Mouse (Mus musculus): ENCODE data around the gene Teddm1b. TPM values are rescaled to one million over a fixed set of nuclear protein-coding genes. Genes with fewer than 3 reads are reported as not detected.

The Teddm1b gene
- polyA plus RNA-seq, 1 experiment from 2014 or later: 0.11 TPM

DNA sequence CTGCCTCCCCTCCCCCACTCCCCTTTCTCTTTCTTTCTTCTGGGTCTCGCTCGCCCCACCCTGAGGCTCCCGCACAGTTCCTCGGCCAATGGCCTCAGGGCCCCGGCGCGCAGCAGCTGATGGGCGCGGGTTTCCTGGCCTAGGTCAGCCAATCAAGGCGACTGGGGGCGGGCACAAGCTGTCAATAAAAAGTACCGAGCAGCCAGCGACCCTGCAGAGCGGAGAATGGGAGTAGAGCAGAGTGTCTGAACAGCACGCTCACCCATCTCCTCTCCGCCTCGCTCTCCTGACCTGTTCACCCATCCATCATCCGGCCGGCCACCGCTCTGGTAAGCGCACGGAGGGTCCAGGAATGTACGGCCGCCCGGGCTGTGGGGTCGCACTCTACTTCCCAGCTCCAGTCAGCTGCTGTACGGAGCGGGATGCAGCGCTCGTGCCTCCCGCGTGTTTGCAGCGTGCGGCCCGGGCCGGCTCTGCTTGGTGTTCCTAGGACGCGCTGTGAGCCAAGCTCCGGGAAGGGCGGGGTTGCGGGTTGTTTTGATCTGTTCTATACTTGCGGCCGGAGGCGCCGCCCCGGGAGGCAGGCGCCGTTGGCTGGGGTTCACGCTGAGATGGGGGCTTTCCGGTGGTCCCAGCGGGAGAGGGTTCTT lies 25.7 kb downstream of the Teddm1b start, which contains the start of the genes Glul and Teddm2:
Gene Glul (plus strand): TSS at position 214 of the 650 bp plus-strand sequence.
Gene Teddm2 (minus strand): TSS at position 498 of the 650 bp plus-strand sequence.
- no peaks in the 10 kb centered on the region for H3K27me3 ChIP-seq (ENCODE audit: control insufficient read depth, insufficient read depth, low read length)
- H3K9me3 ChIP-seq (replicated peaks; ENCODE audit: control insufficient read depth, low read length): no peaks in the 10 kb centered on the region
- peak; percentile 97 for ATAC-seq (replicated peaks; ENCODE audit: extremely low read depth, insufficient read depth, low FRiP score)
- H3K4me2 ChIP-seq (ENCODE audit: low read depth, low read length): peak within 1 kb of the TSS; percentile 82
- peaks cover 15% of the 10 kb centered on the region; the same call in 1 of the 2 replicates for H3K36me3 ChIP-seq (ENCODE audit: control insufficient read depth, insufficient read depth)
- peak within 1 kb of the TSS; percentile 81 for H3K9ac ChIP-seq (ENCODE audit: low read length)
- H3K4me3 ChIP-seq (ENCODE audit: low read length): peak within 1 kb of the TSS; percentile 88
- H3K4me1 ChIP-seq (ENCODE audit: control insufficient read depth, insufficient read depth, low read length): peaks cover 13% of the 10 kb centered on the region
- H3K27ac ChIP-seq (ENCODE audit: low read length): peak within 1 kb of the TSS; percentile 96
- under 1% methylated on average over 51 of the region's 51 CpGs for WGBS

DNA sequence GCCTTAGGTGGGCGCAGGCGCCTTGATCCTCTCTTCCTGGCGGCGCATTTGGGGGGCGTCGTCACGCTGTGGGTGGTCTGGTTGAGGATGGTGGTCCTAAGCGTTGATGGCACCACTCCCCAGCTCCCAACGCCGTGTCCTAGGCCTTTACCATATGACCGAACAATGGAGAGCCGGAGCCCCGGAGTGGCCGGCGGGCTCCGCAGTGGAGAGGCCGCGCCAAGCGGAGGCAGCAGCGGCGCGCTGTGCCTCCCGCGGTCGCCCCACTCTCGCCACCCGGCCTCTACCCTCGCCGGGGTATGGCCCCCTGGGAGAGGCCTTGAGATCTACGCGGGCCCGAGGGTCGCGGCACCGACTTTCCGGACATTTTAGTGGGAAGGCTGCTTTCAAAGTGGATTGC lies 26.2 kb downstream of the Teddm1b start:
- WGBS: under 1% methylated on average over 36 of the region's 36 CpGs
- H3K4me3 ChIP-seq (ENCODE audit: low read length): peak overlapping the region; percentile 88
- H3K27ac ChIP-seq (ENCODE audit: low read length): peak overlapping the region; percentile 96
- peak overlapping the region; percentile 81 for H3K9ac ChIP-seq (ENCODE audit: low read length)
- no peaks in the 10 kb centered on the region for H3K9me3 ChIP-seq (replicated peaks; ENCODE audit: control insufficient read depth, low read length)
- no peaks in the 10 kb centered on the region for H3K27me3 ChIP-seq (ENCODE audit: control insufficient read depth, insufficient read depth, low read length)
- H3K4me2 ChIP-seq (ENCODE audit: low read depth, low read length): peak overlapping the region; percentile 82
- peaks cover 20% of the 10 kb centered on the region for H3K36me3 ChIP-seq (ENCODE audit: control insufficient read depth, insufficient read depth)
- peaks cover 13% of the 10 kb centered on the region for H3K4me1 ChIP-seq (ENCODE audit: control insufficient read depth, insufficient read depth, low read length)
- ATAC-seq (replicated peaks; ENCODE audit: extremely low read depth, insufficient read depth, low FRiP score): peak; percentile 35

DNA sequence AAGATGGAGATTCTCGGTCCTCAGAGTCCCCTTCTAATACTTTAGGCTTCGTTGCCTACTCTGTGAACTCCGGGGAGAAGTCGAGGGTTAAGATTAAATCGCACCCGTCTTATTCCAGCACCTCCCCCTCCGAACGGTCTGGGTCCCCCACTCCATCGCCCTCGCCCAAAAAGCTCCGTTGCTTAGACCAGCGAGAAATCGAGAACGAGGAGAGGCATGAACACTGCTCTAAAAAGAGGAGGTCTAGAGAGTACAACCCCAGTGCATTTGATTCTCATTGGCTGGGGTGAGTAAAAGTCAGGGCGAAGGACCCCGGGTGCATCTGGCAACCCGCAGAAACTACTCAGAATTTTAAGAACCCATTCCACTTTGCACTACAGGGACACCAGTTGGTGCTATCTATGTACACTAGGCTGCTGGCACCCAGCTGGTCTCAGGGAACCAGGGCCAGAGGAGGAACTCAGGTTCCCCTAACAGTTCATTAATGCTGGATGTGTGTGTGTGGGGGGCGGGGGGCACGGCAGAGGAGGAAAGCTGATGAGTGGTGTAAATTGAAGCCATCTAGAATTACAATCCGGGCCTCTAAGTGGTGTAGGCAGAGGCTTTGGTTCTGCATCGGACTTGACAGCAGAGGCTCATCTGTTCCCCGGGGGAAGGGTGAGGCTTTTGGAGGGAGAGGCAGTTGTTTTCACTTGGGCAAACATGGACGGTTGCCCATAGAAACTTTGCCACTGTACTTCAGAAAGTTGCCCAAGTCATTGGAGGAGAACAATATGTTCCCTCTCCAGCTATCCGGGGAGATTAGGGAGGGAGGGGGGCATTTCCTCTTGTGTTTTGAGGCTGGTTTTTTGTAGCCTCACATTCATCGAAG lies 26.9 kb downstream of the Teddm1b start:
- H3K36me3 ChIP-seq (ENCODE audit: control insufficient read depth, insufficient read depth): peaks cover 23% of the 10 kb centered on the region
- H3K27me3 ChIP-seq (ENCODE audit: control insufficient read depth, insufficient read depth, low read length): no peaks in the 10 kb centered on the region
- 3% methylated on average over 25 of the region's 25 CpGs for WGBS
- peak overlapping the region; percentile 82 for H3K4me2 ChIP-seq (ENCODE audit: low read depth, low read length)
- peaks cover 13% of the 10 kb centered on the region for H3K4me1 ChIP-seq (ENCODE audit: control insufficient read depth, insufficient read depth, low read length)
- H3K9me3 ChIP-seq (replicated peaks; ENCODE audit: control insufficient read depth, low read length): no peaks in the 10 kb centered on the region
- H3K27ac ChIP-seq (ENCODE audit: low read length): peak overlapping the region; percentile 96
- H3K9ac ChIP-seq (ENCODE audit: low read length): peak overlapping the region; percentile 81
- peak overlapping the region; percentile 88 for H3K4me3 ChIP-seq (ENCODE audit: low read length)
- ATAC-seq (replicated peaks; ENCODE audit: extremely low read depth, insufficient read depth, low FRiP score): no peak

DNA sequence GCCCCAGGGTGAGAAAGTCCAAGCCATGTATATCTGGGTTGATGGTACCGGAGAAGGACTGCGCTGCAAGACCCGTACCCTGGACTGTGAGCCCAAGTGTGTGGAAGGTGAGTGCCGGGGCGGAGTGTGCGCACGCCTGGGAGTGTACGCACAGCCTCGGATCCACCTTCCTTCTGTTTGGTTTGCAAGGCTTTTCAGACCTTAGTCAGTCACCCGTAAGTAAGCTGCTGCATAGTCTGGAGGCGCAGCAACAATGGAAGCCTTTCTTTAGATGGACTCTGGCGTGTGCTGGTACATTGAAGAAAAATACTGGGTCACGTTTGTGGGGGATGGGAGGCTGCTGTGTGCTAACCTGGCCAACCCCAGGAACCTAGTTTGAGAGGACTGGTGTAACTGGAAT lies 28.9 kb downstream of the Teddm1b start:
- no peak for ATAC-seq (replicated peaks; ENCODE audit: extremely low read depth, insufficient read depth, low FRiP score)
- Histone ChIP-seq H3K4me1 (ENCODE audit: control insufficient read depth, insufficient read depth, low read length) (peaks cover 13% of the 10 kb centered on the region), H3K27me3 (ENCODE audit: control insufficient read depth, insufficient read depth, low read length) (no peaks in the 10 kb centered on the region), H3K4me2 (ENCODE audit: low read depth, low read length) (no peak overlapping the region), H3K36me3 (ENCODE audit: control insufficient read depth, insufficient read depth) (peaks cover 41% of the 10 kb centered on the region), H3K9me3 (replicated peaks; ENCODE audit: control insufficient read depth, low read length) (no peaks in the 10 kb centered on the region), H3K9ac (ENCODE audit: low read length) (no peak overlapping the region), H3K27ac (ENCODE audit: low read length) (no peak overlapping the region), H3K4me3 (ENCODE audit: low read length) (no peak overlapping the region)
- 93% methylated on average over 13 of the region's 13 CpGs for WGBS

- H3K4me2 ChIP-seq (ENCODE audit: low read depth, low read length): no peak overlapping the region
- H3K36me3 ChIP-seq (ENCODE audit: control insufficient read depth, insufficient read depth): peaks cover 47% of the 10 kb centered on the region
- no peaks in the 10 kb centered on the region for H3K9me3 ChIP-seq (replicated peaks; ENCODE audit: control insufficient read depth, low read length)
- H3K4me1 ChIP-seq (ENCODE audit: control insufficient read depth, insufficient read depth, low read length): peaks cover 10% of the 10 kb centered on the region
- H3K27me3 ChIP-seq (ENCODE audit: control insufficient read depth, insufficient read depth, low read length): no peaks in the 10 kb centered on the region
- no peak for ATAC-seq (replicated peaks; ENCODE audit: extremely low read depth, insufficient read depth, low FRiP score)
- no peak overlapping the region for H3K27ac ChIP-seq (ENCODE audit: low read length)
- no peak overlapping the region for H3K4me3 ChIP-seq (ENCODE audit: low read length)
- no peak overlapping the region for H3K9ac ChIP-seq (ENCODE audit: low read length)
- 94% methylated on average over 14 of the region's 14 CpGs for WGBS
Measured at GRCm38 (mm10) chr1:153904236-153904635, 30.1 kb downstream of the Teddm1b start.

GRCm38 (mm10) chr1:153905884-153906283 lies 31.7 kb downstream of the Teddm1b start:
- no peak for ATAC-seq (replicated peaks; ENCODE audit: extremely low read depth, insufficient read depth, low FRiP score)
- no peak overlapping the region for H3K27ac ChIP-seq (ENCODE audit: low read length)
- H3K36me3 ChIP-seq (ENCODE audit: control insufficient read depth, insufficient read depth): peaks cover 56% of the 10 kb centered on the region
- no peak overlapping the region for H3K4me3 ChIP-seq (ENCODE audit: low read length)
- H3K27me3 ChIP-seq (ENCODE audit: control insufficient read depth, insufficient read depth, low read length): no peaks in the 10 kb centered on the region
- H3K4me2 ChIP-seq (ENCODE audit: low read depth, low read length): no peak overlapping the region
- no peaks in the 10 kb centered on the region for H3K9me3 ChIP-seq (replicated peaks; ENCODE audit: control insufficient read depth, low read length)
- no peak overlapping the region for H3K9ac ChIP-seq (ENCODE audit: low read length)
- 73% methylated on average over 3 of the region's 3 CpGs for WGBS
- peaks cover 10% of the 10 kb centered on the region for H3K4me1 ChIP-seq (ENCODE audit: control insufficient read depth, insufficient read depth, low read length)

DNA sequence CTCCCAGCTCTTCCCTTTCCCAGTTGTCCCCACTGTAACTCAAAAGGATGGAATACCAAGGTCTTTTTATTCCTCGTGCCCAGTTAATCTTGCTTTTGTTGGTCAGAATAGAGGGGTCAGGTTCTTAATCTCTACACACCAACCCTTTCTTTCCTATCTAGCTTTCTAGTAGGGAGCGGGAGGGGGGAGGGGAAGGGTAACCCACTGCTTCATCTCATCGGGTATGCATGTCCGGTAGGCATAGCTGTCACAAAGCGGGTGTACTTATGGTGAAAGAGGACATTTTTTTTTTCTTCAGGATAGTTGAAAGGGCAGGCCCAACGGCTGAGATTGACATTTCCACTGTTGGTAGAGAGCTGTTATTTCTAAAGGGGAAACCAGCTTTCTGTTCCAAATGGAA lies 34.1 kb downstream of the Teddm1b start:
- no peak for ATAC-seq (replicated peaks; ENCODE audit: extremely low read depth, insufficient read depth, low FRiP score)
- no peak overlapping the region for H3K4me3 ChIP-seq (ENCODE audit: low read length)
- H3K4me2 ChIP-seq (ENCODE audit: low read depth, low read length): no peak overlapping the region
- H3K4me1 ChIP-seq (ENCODE audit: control insufficient read depth, insufficient read depth, low read length): no peaks in the 10 kb centered on the region
- peaks cover 56% of the 10 kb centered on the region for H3K36me3 ChIP-seq (ENCODE audit: control insufficient read depth, insufficient read depth)
- H3K9ac ChIP-seq (ENCODE audit: low read length): no peak overlapping the region
- 84% methylated on average over 6 of the region's 6 CpGs for WGBS
- no peak overlapping the region for H3K27ac ChIP-seq (ENCODE audit: low read length)
- H3K27me3 ChIP-seq (ENCODE audit: control insufficient read depth, insufficient read depth, low read length): no peaks in the 10 kb centered on the region
- no peaks in the 10 kb centered on the region for H3K9me3 ChIP-seq (replicated peaks; ENCODE audit: control insufficient read depth, low read length)

DNA sequence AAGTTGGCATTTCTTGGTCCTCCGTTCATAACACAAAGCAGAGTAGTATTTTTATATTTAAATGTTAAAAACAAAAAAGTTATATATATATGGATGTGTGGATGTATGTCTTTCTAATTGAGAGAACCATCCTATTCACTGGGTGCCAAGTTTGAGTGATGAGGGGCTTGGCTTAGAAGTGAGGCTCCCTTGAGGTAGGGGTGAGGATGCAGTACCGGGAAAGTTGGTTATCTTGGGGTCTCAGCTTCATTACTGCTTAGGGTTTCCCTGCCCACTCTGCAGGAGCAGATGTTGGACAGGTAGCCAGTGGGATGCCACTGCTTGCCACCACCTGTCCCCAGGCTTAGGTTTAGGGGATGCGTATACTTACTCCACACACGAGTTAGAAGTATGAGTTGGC lies 34.6 kb downstream of the Teddm1b start:
- H3K36me3 ChIP-seq (ENCODE audit: control insufficient read depth, insufficient read depth): peaks cover 50% of the 10 kb centered on the region
- 84% methylated on average over 4 of the region's 4 CpGs for WGBS
- no peaks in the 10 kb centered on the region for H3K27me3 ChIP-seq (ENCODE audit: control insufficient read depth, insufficient read depth, low read length)
- no peak overlapping the region for H3K27ac ChIP-seq (ENCODE audit: low read length)
- no peak overlapping the region for H3K4me2 ChIP-seq (ENCODE audit: low read depth, low read length)
- ATAC-seq (replicated peaks; ENCODE audit: extremely low read depth, insufficient read depth, low FRiP score): no peak
- H3K9me3 ChIP-seq (replicated peaks; ENCODE audit: control insufficient read depth, low read length): no peaks in the 10 kb centered on the region
- H3K9ac ChIP-seq (ENCODE audit: low read length): no peak overlapping the region
- no peak overlapping the region for H3K4me3 ChIP-seq (ENCODE audit: low read length)
- H3K4me1 ChIP-seq (ENCODE audit: control insufficient read depth, insufficient read depth, low read length): no peaks in the 10 kb centered on the region

Data from heart, embryonic 16.5 days (tissue).